Mouse (Mus musculus) intestine, postnatal 0 days (tissue): Measurements from ENCODE around the gene Tfcp2l1. TPM values are rescaled to one million over a fixed set of nuclear protein-coding genes. Genes with fewer than 3 reads are reported as not detected.

ENCODE experiments used
- ATAC-seq: fragments of 200-750 bp; cut with Nextera tagmentation; 2 replicates; pipeline ENCODE4 v1.8.0; 2017; ENCODE audit warnings: mild to moderate bottlenecking, moderate TSS enrichment, moderate library complexity
- H3K27ac ChIP-seq: fragments of 300-500 bp; sonication (generic); 2 replicates; pipeline ENCODE4 v1.5.1; 2014; ENCODE audit warnings: mild to moderate bottlenecking, low read depth, low read length, moderate library complexity
- H3K27me3 ChIP-seq: fragments of 300-500 bp; sonication (generic); replicated peaks from 2 replicates; pipeline ENCODE4 v1.6.1; 2014; ENCODE audit warnings: low read length, mixed read lengths; ENCODE audit not compliant: control insufficient read depth, insufficient read depth
- H3K36me3 ChIP-seq: fragments of 300-500 bp; sonication (generic); 2 replicates; pipeline ENCODE4 v1.6.1; 2014; ENCODE audit warnings: mild to moderate bottlenecking, moderate library complexity; ENCODE audit not compliant: control insufficient read depth, insufficient read depth
- H3K4me1 ChIP-seq: fragments of 300-500 bp; sonication (generic); replicated peaks from 2 replicates; pipeline ENCODE4 v1.6.1; 2014; ENCODE audit warnings: antibody characterized with exemption, low read length, mixed read lengths; ENCODE audit not compliant: control insufficient read depth, insufficient read depth
- H3K4me2 ChIP-seq: fragments of 300-500 bp; sonication (generic); replicated peaks from 2 replicates; pipeline ENCODE4 v1.6.1; 2014; ENCODE audit warnings: low read depth, mild to moderate bottlenecking, moderate library complexity
- H3K4me3 ChIP-seq: fragments of 300-500 bp; sonication (generic); 2 replicates; pipeline ENCODE4 v1.5.1; 2014; ENCODE audit warnings: low read depth, low read length
- H3K9ac ChIP-seq: fragments of 300-500 bp; sonication (generic); 2 replicates; pipeline ENCODE4 v1.6.1; 2014; ENCODE audit warnings: mild to moderate bottlenecking, low read depth, low read length
- H3K9me3 ChIP-seq: fragments of 300-500 bp; sonication (generic); 2 replicates; pipeline ENCODE4 v1.6.1; 2016; ENCODE audit warnings: mixed run types; ENCODE audit not compliant: control insufficient read depth
- CTCF ChIP-seq: sonication (generic); IDR thresholded peaks from 2 replicates; pipeline ENCODE4 v1.5.1; 2016; ENCODE audit warnings: low read depth, mild to moderate bottlenecking, control low read depth, antibody characterized with exemption, moderate library complexity
- WGBS: fragments of 180-500 bp; shearing (Covaris S2); extraction: QIAGEN DNeasy Blood & Tissue Kit; methylation state at CpG from one replicate; pipeline ENCODE4 v1.1.7; 2014; 5-methylcytosine and 5-hydroxymethylcytosine counted together
- polyA plus RNA-seq: library from polyadenylated mRNA; unstranded; fragments of >200 nt; fragmentation: Nextera tagmentation; extraction: Ambion mirVana; gene quantifications from 2 replicates; pipeline ENCODE4 v1.2.1, GENCODE M21; 2015

Gene Tfcp2l1
- polyA plus RNA-seq, 1 experiment from 2014 or later, result 3.0 TPM

- no peaks in the 10 kb centered on the region for H3K27me3 ChIP-seq
- no peak for ATAC-seq
- no peak overlapping the region for H3K4me2 ChIP-seq
- H3K4me3 ChIP-seq, result no peak overlapping the region
- no peaks in the 10 kb centered on the region for H3K36me3 ChIP-seq
- no peaks in the 10 kb centered on the region for H3K4me1 ChIP-seq
- no peaks in the 10 kb centered on the region for H3K9me3 ChIP-seq
- WGBS, result 76% methylated on average over 2 of the region's 2 CpGs
- no peak for TF ChIP-seq CTCF
- H3K27ac ChIP-seq, result no peak overlapping the region
- no peak overlapping the region for H3K9ac ChIP-seq
Observed at GRCm38 (mm10) chr1:118694436-118694835, 66.7 kb downstream of the Tfcp2l1 start.

- no peaks in the 10 kb centered on the region for H3K27me3 ChIP-seq
- WGBS, result 73% methylated on average over 6 of the region's 6 CpGs
- no peak for ATAC-seq
- no peak overlapping the region for H3K9ac ChIP-seq
- no peak overlapping the region for H3K4me2 ChIP-seq
- H3K4me3 ChIP-seq, result no peak overlapping the region
- H3K27ac ChIP-seq, result no peak overlapping the region
- H3K36me3 ChIP-seq, result no peaks in the 10 kb centered on the region
- no peaks in the 10 kb centered on the region for H3K4me1 ChIP-seq
- no peaks in the 10 kb centered on the region for H3K9me3 ChIP-seq
- no peak for TF ChIP-seq CTCF
Observed at GRCm38 (mm10) chr1:118697906-118698305, 70.2 kb downstream of the Tfcp2l1 start.

- Histone ChIP-seq H3K27ac (no peak overlapping the region), H3K27me3 (no peaks in the 10 kb centered on the region), H3K4me1 (no peaks in the 10 kb centered on the region), H3K9ac (no peak overlapping the region), H3K4me3 (no peak overlapping the region), H3K4me2 (no peak overlapping the region), H3K36me3 (no peaks in the 10 kb centered on the region), H3K9me3 (no peaks in the 10 kb centered on the region)
- TF ChIP-seq CTCF, result no peak
- no peak for ATAC-seq
- WGBS, result 67% methylated on average over 6 of the region's 6 CpGs
Observed at GRCm38 (mm10) chr1:118699118-118699890, 71.6 kb downstream of the Tfcp2l1 start.

- Histone ChIP-seq H3K4me3 (no peak overlapping the region), H3K9me3 (no peaks in the 10 kb centered on the region), H3K4me1 (no peaks in the 10 kb centered on the region), H3K9ac (no peak overlapping the region), H3K4me2 (no peak overlapping the region), H3K36me3 (no peaks in the 10 kb centered on the region), H3K27ac (no peak overlapping the region), H3K27me3 (no peaks in the 10 kb centered on the region)
- ATAC-seq, result no peak
- no peak for TF ChIP-seq CTCF
- 100% methylated on average over 1 of the region's 1 CpGs for WGBS
Observed at GRCm38 (mm10) chr1:118699961-118700360, 72.2 kb downstream of the Tfcp2l1 start.

- Histone ChIP-seq H3K36me3 (no peaks in the 10 kb centered on the region), H3K27me3 (no peaks in the 10 kb centered on the region), H3K4me3 (no peak overlapping the region), H3K4me2 (no peak overlapping the region), H3K4me1 (no peaks in the 10 kb centered on the region), H3K9ac (no peak overlapping the region), H3K27ac (no peak overlapping the region), H3K9me3 (no peaks in the 10 kb centered on the region)
- no peak for ATAC-seq
- 86% methylated on average over 4 of the region's 4 CpGs for WGBS
- TF ChIP-seq CTCF, result no peak
Observed at GRCm38 (mm10) chr1:118711606-118712005, 83.9 kb downstream of the Tfcp2l1 start.

GRCm38 (mm10) chr1:118716225-118716624 lies 88.5 kb downstream of the Tfcp2l1 start:
- TF ChIP-seq CTCF, result no peak
- WGBS, result 66% methylated on average over 1 of the region's 1 CpGs
- Histone ChIP-seq H3K4me1 (no peaks in the 10 kb centered on the region), H3K9me3 (no peaks in the 10 kb centered on the region), H3K4me2 (no peak overlapping the region), H3K9ac (no peak overlapping the region), H3K4me3 (no peak overlapping the region), H3K27me3 (no peaks in the 10 kb centered on the region), H3K36me3 (no peaks in the 10 kb centered on the region), H3K27ac (no peak overlapping the region)
- no peak for ATAC-seq
